Mouse (Mus musculus) liver, embryonic 14.5 days (tissue): ENCODE data around the gene Kirrel3. TPM values are rescaled to one million over a fixed set of nuclear protein-coding genes. Genes with fewer than 3 reads are reported as not detected.

Experiments used
- ATAC-seq: fragments of 200-750 bp; cut with Nextera tagmentation; 2 replicates; pipeline ENCODE4 v1.8.0; 2017; ENCODE audit warnings: moderate number of reproducible peaks, mild to moderate bottlenecking, moderate library complexity; ENCODE audit not compliant: insufficient read depth
- DNase-seq, 3 experiments: peaks; one replicate each; pipeline ENCODE4 v3.0.0-alpha.2; 2012 to 2013; ENCODE audit warnings: low read depth in 3 of 3, low spot score in 3 of 3
- H3K27ac ChIP-seq: fragments of 300-500 bp; sonication (generic); 2 replicates; pipeline ENCODE4 v1.5.1; 2014; ENCODE audit warnings: moderate library complexity, mild to moderate bottlenecking, control low read depth, inconsistent platforms
- H3K27me3 ChIP-seq: fragments of 300-500 bp; sonication (generic); 2 replicates; pipeline ENCODE4 v1.6.1; 2014; ENCODE audit warnings: mild to moderate bottlenecking, low read length, moderate library complexity; ENCODE audit not compliant: control insufficient read depth, insufficient read depth
- H3K36me3 ChIP-seq: fragments of 300-500 bp; sonication (generic); replicated peaks from 2 replicates; pipeline ENCODE4 v1.6.1; 2014; ENCODE audit warnings: low read depth; ENCODE audit not compliant: control insufficient read depth, insufficient read depth
- H3K4me1 ChIP-seq, 2 experiments: fragments of 200-500 bp in 1 of 2; fragments of 300-500 bp in 1 of 2; sonication (generic) in 1 of 2; replicated peaks; 2 replicates each; pipeline ENCODE4 v1.6.1; 2012 to 2014; ENCODE audit warnings: antibody characterized with exemption in 1 of 2, inconsistent platforms in 1 of 2, low read length in 1 of 2; ENCODE audit not compliant: control insufficient read depth in 2 of 2, insufficient read depth in 2 of 2
- H3K4me2 ChIP-seq: fragments of 300-500 bp; sonication (generic); 2 replicates; pipeline ENCODE4 v1.6.1; 2014; ENCODE audit warnings: low read depth, mild to moderate bottlenecking, control low read depth, moderate library complexity
- H3K4me3 ChIP-seq, 2 experiments: fragments of 200-500 bp in 1 of 2; fragments of 300-500 bp in 1 of 2; sonication (generic) in 1 of 2; 2 replicates each; pipeline ENCODE4 v1.5.1; 2012 to 2014; ENCODE audit warnings: low read depth in 2 of 2, low read length in 2 of 2, mild to moderate bottlenecking in 2 of 2, control low read depth in 1 of 2, inconsistent platforms in 1 of 2, moderate library complexity in 1 of 2; ENCODE audit not compliant: insufficient read depth in 1 of 2
- H3K9ac ChIP-seq: fragments of 300-500 bp; sonication (generic); replicated peaks from 2 replicates; pipeline ENCODE4 v1.6.1; 2014; ENCODE audit warnings: mild to moderate bottlenecking, control low read depth, moderate library complexity
- H3K9me3 ChIP-seq: fragments of 300-500 bp; sonication (generic); 2 replicates; pipeline ENCODE4 v1.6.1; 2016; ENCODE audit warnings: low read length, mixed read lengths; ENCODE audit not compliant: control insufficient read depth
- CTCF ChIP-seq: IDR thresholded peaks from 2 replicates; pipeline ENCODE4 v1.5.1; 2016; ENCODE audit warnings: antibody characterized with exemption, low read depth, control low read depth
- EP300 ChIP-seq: IDR thresholded peaks from 2 replicates; pipeline ENCODE4 v1.6.1; 2016; ENCODE audit warnings: antibody characterized with exemption, low read depth
- WGBS: fragments of 180-500 bp; shearing (Covaris S2); extraction: QIAGEN DNeasy Blood & Tissue Kit; methylation state at CpG from one replicate; pipeline ENCODE4 v1.1.7; 2014; ENCODE audit not compliant: insufficient replicate concordance; 5-methylcytosine and 5-hydroxymethylcytosine counted together
- polyA plus RNA-seq, 2 experiments: library from polyadenylated mRNA; depleted of rRNA in 1 of 2; stranded (reverse) in 1 of 2; unstranded in 1 of 2; fragments of >200 nt; fragmentation: Nextera tagmentation in 1 of 2; extraction: Ambion mirVana in 1 of 2; gene quantifications; 2 replicates each; pipeline versions ENCODE4 v1.2.1 to v1.2.3; 2012 to 2014

Gene Kirrel3
- polyA plus RNA-seq, 2 experiments, result 0.08 TPM; not detected in 1

GRCm38 (mm10) chr9:34975245-34975644 is 489.6 kb downstream of the Kirrel3 start:
- no peak for ATAC-seq
- TF ChIP-seq EP300 (no peak), CTCF (no peak)
- H3K27me3 ChIP-seq, result no peaks in the 10 kb centered on the region
- DNase-seq, result no peak
- H3K9me3 ChIP-seq, result no peaks in the 10 kb centered on the region
- H3K4me2 ChIP-seq, result no peak overlapping the region
- no peak overlapping the region for H3K4me3 ChIP-seq
- WGBS, result 65% methylated on average over 6 of the region's 6 CpGs
- H3K27ac ChIP-seq, result no peak overlapping the region
- H3K36me3 ChIP-seq, result no peaks in the 10 kb centered on the region
- no peak overlapping the region for H3K9ac ChIP-seq
- H3K4me1 ChIP-seq, result no peaks in the 10 kb centered on the region

GRCm38 (mm10) chr9:34976596-34977462 is 491.1 kb downstream of the Kirrel3 start:
- H3K27ac ChIP-seq, result no peak overlapping the region
- no peaks in the 10 kb centered on the region for H3K9me3 ChIP-seq
- WGBS, result 58% methylated on average over 8 of the region's 8 CpGs
- ATAC-seq (no peak), DNase-seq (no peak)
- no peak overlapping the region for H3K9ac ChIP-seq
- no peak overlapping the region for H3K4me2 ChIP-seq
- no peaks in the 10 kb centered on the region for H3K4me1 ChIP-seq
- H3K36me3 ChIP-seq, result no peaks in the 10 kb centered on the region
- TF ChIP-seq EP300 (no peak), CTCF (no peak)
- no peaks in the 10 kb centered on the region for H3K27me3 ChIP-seq
- H3K4me3 ChIP-seq, result no peak overlapping the region

GRCm38 (mm10) chr9:34977700-34978099 is 492.0 kb downstream of the Kirrel3 start:
- no peak overlapping the region for H3K9ac ChIP-seq
- DNase-seq, result no peak
- no peaks in the 10 kb centered on the region for H3K36me3 ChIP-seq
- no peak overlapping the region for H3K4me2 ChIP-seq
- H3K4me1 ChIP-seq, result no peaks in the 10 kb centered on the region
- H3K9me3 ChIP-seq, result no peaks in the 10 kb centered on the region
- no peak overlapping the region for H3K4me3 ChIP-seq
- no peak overlapping the region for H3K27ac ChIP-seq
- no peaks in the 10 kb centered on the region for H3K27me3 ChIP-seq
- 63% methylated on average over 8 of the region's 8 CpGs for WGBS
- TF ChIP-seq CTCF (no peak), EP300 (no peak)
- ATAC-seq, result no peak

- DNase-seq (no peak), ATAC-seq (no peak)
- no peaks in the 10 kb centered on the region for H3K9me3 ChIP-seq
- H3K27ac ChIP-seq, result no peak overlapping the region
- H3K36me3 ChIP-seq, result no peaks in the 10 kb centered on the region
- no peak overlapping the region for H3K4me3 ChIP-seq
- no peak for TF ChIP-seq EP300
- H3K4me2 ChIP-seq, result no peak overlapping the region
- 66% methylated on average over 3 of the region's 3 CpGs for WGBS
- no peak overlapping the region for H3K9ac ChIP-seq
- H3K27me3 ChIP-seq, result no peaks in the 10 kb centered on the region
- no peaks in the 10 kb centered on the region for H3K4me1 ChIP-seq
These were observed 492.5 kb downstream of the Kirrel3 start for GRCm38 (mm10) chr9:34978229-34978628.

GRCm38 (mm10) chr9:34980516-34981265 is 495.0 kb downstream of the Kirrel3 start:
- no peak for ATAC-seq
- H3K9ac ChIP-seq, result no peak overlapping the region
- H3K4me1 ChIP-seq, result no peaks in the 10 kb centered on the region
- H3K36me3 ChIP-seq, result no peaks in the 10 kb centered on the region
- H3K9me3 ChIP-seq, result no peaks in the 10 kb centered on the region
- H3K4me2 ChIP-seq, result no peak overlapping the region
- 67% methylated on average over 5 of the region's 5 CpGs for WGBS
- no peak overlapping the region for H3K27ac ChIP-seq
- TF ChIP-seq EP300, result no peak
- no peak for TF ChIP-seq CTCF
- no peak for DNase-seq
- no peak overlapping the region for H3K4me3 ChIP-seq
- no peaks in the 10 kb centered on the region for H3K27me3 ChIP-seq
